Mouse (Mus musculus): Measurements from ENCODE around the gene Erlec1. TPM values are rescaled to one million over a fixed set of nuclear protein-coding genes. Genes with fewer than 3 reads are reported as not detected.

The Erlec1 gene
- polyA plus RNA-seq, 1 experiment = 52.9 TPM

DNA sequence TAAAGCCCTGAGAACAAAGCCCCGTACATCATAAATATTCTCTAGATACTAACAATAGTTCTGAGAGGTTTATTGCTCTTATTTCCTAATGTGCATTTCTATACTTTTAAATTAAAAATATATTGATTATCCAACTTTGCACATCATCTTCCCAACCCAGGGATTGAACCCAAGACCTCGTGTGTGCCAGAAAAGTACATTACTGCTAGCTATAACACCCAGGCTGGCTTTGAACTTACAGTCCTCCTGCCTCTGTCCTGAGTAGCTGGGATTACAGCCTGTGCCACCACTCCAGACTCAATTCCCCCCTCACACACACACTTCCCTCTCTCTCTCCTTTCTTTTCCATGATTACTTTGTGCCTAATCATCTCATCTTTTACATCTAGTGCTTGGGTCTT lies 66.0 kb downstream of the Erlec1 start:
- Histone ChIP-seq H3K27ac (ENCODE audit: insufficient read depth, low read depth, low read length) (no peak overlapping the region), H3K4me3 (ENCODE audit: insufficient read depth, low read length) (no peak overlapping the region), H3K4me1 (ENCODE audit: control insufficient read depth, insufficient read depth, low read length) (0 out of 2 replicates have a peak, but pooled peaks cover 2% of the 10 kb centered on the region)
- TF ChIP-seq POLR2A (IDR thresholded peaks at IDR 0.05; ENCODE audit: borderline replicate concordance, low read depth, low read length) = no peak
- TF ChIP-seq CTCF (IDR thresholded peaks at IDR 0.05; ENCODE audit: low read depth, low read length) = no peak

DNA sequence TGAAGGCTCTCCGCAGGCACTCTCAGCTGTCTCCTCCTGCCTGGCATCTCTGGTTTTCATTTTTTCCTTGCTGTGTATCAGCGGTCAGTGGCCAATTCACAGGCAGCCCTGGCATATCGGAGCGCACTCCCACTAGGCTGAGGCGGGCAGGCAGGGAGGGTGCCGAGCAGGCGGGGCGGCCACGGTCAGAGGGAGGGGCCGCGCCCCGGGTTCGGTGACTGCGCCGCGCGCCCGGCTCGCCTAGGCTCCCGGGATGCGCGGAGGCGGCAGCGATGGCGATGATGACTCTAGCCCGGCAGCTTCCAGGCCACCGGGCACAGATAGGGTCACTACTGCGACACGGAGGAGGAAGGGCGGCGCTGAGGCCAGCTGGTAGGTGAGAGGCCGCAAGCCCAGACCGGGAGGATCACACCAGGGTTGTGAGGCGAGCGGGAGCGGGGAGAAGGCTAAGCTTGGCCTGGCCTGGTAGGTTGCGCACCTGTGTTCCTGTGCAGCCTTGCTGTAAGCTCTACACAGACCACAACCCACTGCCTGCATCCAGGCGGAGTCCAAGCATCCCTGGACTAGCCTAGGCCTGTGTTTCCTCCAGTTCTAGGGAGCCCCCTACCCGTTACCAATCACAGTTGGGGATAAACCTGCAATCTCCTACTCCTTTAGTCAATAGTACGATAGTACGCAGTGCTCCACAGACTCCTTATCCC lies 68.8 kb downstream of the Erlec1 start, which contains the start of the genes Gpr75 and Asb3:
Gpr75 (plus strand) TSS at position 188 of the 701 bp plus-strand sequence.
Asb3 (plus strand) TSS at position 246 of the 701 bp plus-strand sequence.
- Histone ChIP-seq H3K4me1 (ENCODE audit: control insufficient read depth, insufficient read depth, low read length) (0 out of 2 replicates have a peak, but pooled peaks cover 2% of the 10 kb centered on the region), H3K4me3 (ENCODE audit: insufficient read depth, low read length) (peak within 1 kb of the TSS; percentile 28; the same call in 1 of the 2 replicates), H3K27ac (ENCODE audit: insufficient read depth, low read depth, low read length) (no peak within 1 kb of the TSS)
- TF ChIP-seq CTCF (IDR thresholded peaks at IDR 0.05; ENCODE audit: low read depth, low read length) (no peak), POLR2A (IDR thresholded peaks at IDR 0.05; ENCODE audit: borderline replicate concordance, low read depth, low read length) (no peak)

Other genes starting within 250 kb of the Erlec1 start
- gene Psme4, start 182.6 kb downstream of the Erlec1 start, polyA plus RNA-seq (2012; ENCODE audit: insufficient read depth, insufficient read length, missing spikeins) = 43.9 and 52.0 TPM in 2 replicates
- not detected in 2 replicates for gene Gpr75, start 69.0 kb downstream of the Erlec1 start, polyA plus RNA-seq (2012; ENCODE audit: insufficient read depth, insufficient read length, missing spikeins)
- 15.1 and 17.9 TPM in 2 replicates for gene Asb3, start 68.9 kb downstream of the Erlec1 start, polyA plus RNA-seq (2012; ENCODE audit: insufficient read depth, insufficient read length, missing spikeins)
- gene Chac2, start 32.0 kb upstream of the Erlec1 start, polyA plus RNA-seq (2012; ENCODE audit: insufficient read depth, insufficient read length, missing spikeins) = 4.8 and 6.1 TPM in 2 replicates
- not detected in 2 replicates for gene Gm17332, start 228.1 kb upstream of the Erlec1 start, polyA plus RNA-seq (2012; ENCODE audit: insufficient read depth, insufficient read length, missing spikeins)

Data from bone marrow macrophage, adult 2 months (primary cell).